Mouse (Mus musculus) erythroblast, adult 5-6 weeks (primary cell): Measurements from ENCODE around the gene Rps4x. TPM values are rescaled to one million over a fixed set of nuclear protein-coding genes. Genes with fewer than 3 reads are reported as not detected.

Experiments
- ATAC-seq: replicated peaks from 2 replicates; pipeline ENCODE4 v1.8.0; 2016; ENCODE audit warnings: moderate number of reproducible peaks, mild to moderate bottlenecking, moderate TSS enrichment, inconsistent platforms; ENCODE audit not compliant: poor library complexity, low FRiP score, severe bottlenecking
- total RNA-seq, 2 experiments: library from RNA; stranded (forward) in 1 of 2; stranded (reverse) in 1 of 2; fragments of 150-400 nt in 1 of 2; fragments of 200-764, 138-1000 nt in 1 of 2; gene quantifications; 2 replicates each; pipeline versions ENCODE4 v1.2.3 to v1.2.4; 2015 to 2017; ENCODE audit warnings: low replicate concordance in 2 of 2

Gene Rps4x
- total RNA-seq, 2 experiments from 2014 or later, result 381 to 880 TPM

DNA sequence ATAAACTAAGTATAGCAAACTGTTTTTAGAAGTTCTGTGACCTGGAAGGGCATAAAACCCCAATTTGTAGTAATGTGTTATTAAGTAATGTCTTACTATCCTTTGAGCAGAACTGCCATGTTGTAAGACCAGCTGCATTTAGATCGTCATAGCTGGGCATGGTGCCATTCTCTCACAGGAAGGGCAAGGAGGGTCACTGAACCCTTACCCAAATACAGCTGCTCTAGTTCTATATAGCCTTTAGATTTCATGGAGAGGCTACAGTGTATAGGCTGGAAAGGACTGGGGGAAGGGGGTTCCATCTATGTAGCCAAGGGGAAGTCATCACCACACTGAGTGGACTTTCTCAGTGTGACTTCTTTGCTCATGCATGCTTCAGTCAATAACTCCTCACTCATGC, 48.0 kb downstream of the Rps4x start:
- ATAC-seq, result no peak

Other genes starting within 250 kb of the Rps4x start
- gene Rtl5, start 118.1 kb downstream of the Rps4x start, total RNA-seq (2015; ENCODE audit: low replicate concordance), result not detected in 2 replicates
- gene Rtl5, start 118.1 kb downstream of the Rps4x start, total RNA-seq (2017; ENCODE audit: low replicate concordance), result 0.77 and 2.4 TPM in 2 replicates
- 11.1 and 17.7 TPM in 2 replicates for gene Pin4, start 69.9 kb downstream of the Rps4x start, total RNA-seq (2015; ENCODE audit: low replicate concordance)
- 26.3 and 52.1 TPM in 2 replicates for gene Pin4, start 69.9 kb downstream of the Rps4x start, total RNA-seq (2017; ENCODE audit: low replicate concordance)
- gene Ercc6l, start 32.3 kb downstream of the Rps4x start, total RNA-seq (2015; ENCODE audit: low replicate concordance), result 7.7 and 11.1 TPM in 2 replicates
- gene Ercc6l, start 32.3 kb downstream of the Rps4x start, total RNA-seq (2017; ENCODE audit: low replicate concordance), result 9.9 and 13.9 TPM in 2 replicates
- gene Cited1, start 62.8 kb upstream of the Rps4x start, total RNA-seq (2015; ENCODE audit: low replicate concordance), result not detected in 2 replicates
- not detected in 2 replicates for gene Cited1, start 62.8 kb upstream of the Rps4x start, total RNA-seq (2017; ENCODE audit: low replicate concordance)